Mouse (Mus musculus): ENCODE data around the gene 3110082J24Rik.

GRCm38 (mm10) chr5:30152007-30152406, 46.1 kb upstream of the 3110082J24Rik start:
- no peak for TF ChIP-seq CTCF (IDR thresholded peaks at IDR 0.05)
- no peak for TF ChIP-seq EP300 (IDR thresholded peaks at IDR 0.05)

Measured in lung, postnatal 0 days (tissue).